16 mouse cellular contexts compared by ENCODE assay signal in genomic region chr16:87755915-87756314, GRCm38 (mm10).
"Had no signal": no experiment of that assay in that cellular context is flagged by ENCODE, and none has a peak within 500 bp of the region (broad histone marks: within the 10 kb centered on the region; RNA-seq: fewer than 3 reads in every experiment).

No protein-coding gene starts in this region.

- H3K9me3 ChIP-seq: neural tube, embryonic 13.5 days; neural tube, embryonic 15.5 days; stomach, embryonic 15.5 days had no signal

- H3K27me3 ChIP-seq: neural tube, embryonic 13.5 days; neural tube, embryonic 15.5 days; stomach, embryonic 15.5 days had no signal

- H3K4me2 ChIP-seq: neural tube, embryonic 13.5 days; neural tube, embryonic 15.5 days; stomach, embryonic 15.5 days had no signal

- H3K4me1 ChIP-seq: neural tube, embryonic 13.5 days; stomach, embryonic 15.5 days had no signal

- DNase-seq: retina, postnatal 1 day; right cerebral cortex, adult 18-20 months; right cerebral cortex, postnatal 14 days; right cerebral cortex, postnatal 25 days; right cerebral cortex, postnatal 4 days; spleen, adult 18-20 months; thymus, adult 18-20 months; thymus, adult 2 months; thymus, postnatal 14 days; thymus, postnatal 25 days; thymus, postnatal 36 days; thymus, postnatal 4 days had no signal

- H3K36me3 ChIP-seq: neural tube, embryonic 13.5 days; neural tube, embryonic 15.5 days; stomach, embryonic 15.5 days had no signal

- H3K4me3 ChIP-seq: neural tube, embryonic 13.5 days; neural tube, embryonic 15.5 days; stomach, embryonic 15.5 days had no signal

- H3K9ac ChIP-seq: neural tube, embryonic 13.5 days; neural tube, embryonic 15.5 days; stomach, embryonic 15.5 days had no signal

- H3K27ac ChIP-seq: neural tube, embryonic 13.5 days; neural tube, embryonic 15.5 days; stomach, embryonic 15.5 days; stomach, postnatal 0 days had no signal
